Mouse (Mus musculus) bone marrow, adult 2 months (tissue): Measurements from ENCODE around the gene Gna13. TPM values are rescaled to one million over a fixed set of nuclear protein-coding genes. Genes with fewer than 3 reads are reported as not detected.

Experiments used
- H3K27ac ChIP-seq: fragments of 200-500 bp; 2 replicates; pipeline ENCODE4 v1.5.1; 2012; ENCODE audit warnings: low read depth, mild to moderate bottlenecking, control low read depth, inconsistent platforms, low read length; ENCODE audit not compliant: control insufficient read depth, poor library complexity, insufficient read depth
- H3K4me1 ChIP-seq: fragments of 200-500 bp; 2 replicates; pipeline ENCODE4 v1.6.1; 2011; ENCODE audit warnings: low read length; ENCODE audit not compliant: control insufficient read depth, insufficient read depth
- H3K4me3 ChIP-seq: fragments of 200-500 bp; replicated peaks from 2 replicates; pipeline ENCODE3; 2011; ENCODE audit warnings: mild to moderate bottlenecking, low read depth, low read length, control low read depth; ENCODE audit not compliant: control insufficient read depth
- CTCF ChIP-seq: fragments of 200-500 bp; IDR thresholded peaks from 2 replicates; pipeline ENCODE4 v1.5.1; 2011; ENCODE audit warnings: low read length, control low read depth; ENCODE audit not compliant: control insufficient read depth, insufficient read depth
- POLR2A ChIP-seq: fragments of 200-500 bp; IDR thresholded peaks from 2 replicates; pipeline ENCODE4 v1.6.1; 2011; ENCODE audit warnings: low read depth, mild to moderate bottlenecking, control low read depth, low read length, borderline replicate concordance; ENCODE audit not compliant: control insufficient read depth
- WGBS: fragments of 180-500 bp; shearing (Covaris S2); methylation state at CpG from one replicate; pipeline ENCODE4 v1.1.7; 2018; 5-methylcytosine and 5-hydroxymethylcytosine counted together
- polyA plus RNA-seq: library from polyadenylated mRNA; stranded (reverse); fragments of >200 nt; gene quantifications from 2 replicates; pipeline ENCODE4 v1.2.4, GENCODE M21; 2011; ENCODE audit warnings: low replicate concordance; ENCODE audit not compliant: missing spikeins, insufficient read depth, insufficient read length

Gene Gna13
- polyA plus RNA-seq, 1 experiment = 28.9 TPM

DNA sequence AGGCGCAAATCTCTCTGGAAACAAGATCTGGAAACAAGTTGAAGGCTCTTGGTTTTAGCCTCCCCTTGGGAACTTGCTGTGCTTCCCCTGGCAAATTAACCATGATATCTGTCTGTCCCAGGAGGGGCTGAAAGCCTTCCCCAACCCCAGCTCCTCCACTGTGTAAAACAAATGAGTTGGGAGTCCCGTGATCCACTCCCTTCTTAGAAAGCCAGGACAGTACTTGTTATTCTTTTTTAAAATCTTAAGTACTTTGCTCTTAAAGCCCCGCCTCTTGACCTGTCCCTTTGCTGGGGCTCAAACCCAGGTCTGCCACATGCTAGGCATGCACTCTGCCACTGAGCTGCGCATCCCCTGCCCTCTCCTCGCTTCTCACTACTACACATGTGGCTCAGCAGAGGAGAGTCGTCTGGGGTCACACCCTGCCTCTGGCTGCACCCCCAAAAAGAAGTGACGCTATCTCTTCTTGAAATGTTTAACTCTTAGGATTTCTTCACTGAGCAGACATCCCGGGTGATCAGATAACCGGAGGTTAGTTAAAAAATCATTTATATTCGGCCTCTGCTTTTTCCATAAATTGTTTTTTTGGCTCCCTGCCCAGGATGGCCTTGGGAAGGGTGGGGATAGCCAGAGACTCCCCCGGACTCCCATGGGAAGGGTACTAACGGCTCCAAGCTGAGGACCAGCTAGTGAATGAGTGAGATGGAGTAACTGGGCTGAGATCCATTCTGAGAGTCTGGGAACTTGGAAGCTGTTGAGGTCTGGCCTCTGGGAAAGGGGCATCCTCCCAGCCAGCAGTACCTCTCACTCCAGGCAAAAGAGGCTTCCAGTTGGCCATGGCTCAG, 9.0 kb upstream of the Gna13 start:
- 71% methylated on average over 12 of the region's 12 CpGs for WGBS
- no peaks in the 10 kb centered on the region for H3K4me1 ChIP-seq

DNA sequence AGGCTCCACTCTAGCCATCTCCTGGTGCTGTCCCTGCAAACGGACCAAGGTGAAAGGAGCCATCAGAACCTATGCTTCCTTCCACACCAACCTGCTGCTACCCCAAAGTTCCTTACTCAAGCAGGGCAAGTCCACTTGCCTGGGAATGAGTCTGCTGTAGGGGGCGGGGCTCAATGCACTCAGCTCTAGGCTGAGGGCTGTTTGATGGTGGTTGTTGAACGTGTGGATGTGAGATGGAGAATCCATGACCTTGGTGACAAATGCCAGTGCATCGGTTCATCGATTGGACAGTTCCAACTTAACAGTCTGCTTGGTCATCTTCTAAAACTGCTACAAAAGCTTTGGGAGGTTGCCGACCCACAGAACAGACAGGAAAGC, 8.4 kb upstream of the Gna13 start:
- TF ChIP-seq CTCF = no peak
- no peak for TF ChIP-seq POLR2A
- no peak overlapping the region for H3K4me3 ChIP-seq
- WGBS = 75% methylated on average over 6 of the region's 6 CpGs
- no peak overlapping the region for H3K27ac ChIP-seq
- no peaks in the 10 kb centered on the region for H3K4me1 ChIP-seq

More for the DNA sequence above, 9.0 kb upstream of the Gna13 start:
- Histone ChIP-seq H3K27ac (no peak overlapping the region), H3K4me3 (no peak overlapping the region)
- no peak for TF ChIP-seq CTCF
- TF ChIP-seq POLR2A = no peak

DNA sequence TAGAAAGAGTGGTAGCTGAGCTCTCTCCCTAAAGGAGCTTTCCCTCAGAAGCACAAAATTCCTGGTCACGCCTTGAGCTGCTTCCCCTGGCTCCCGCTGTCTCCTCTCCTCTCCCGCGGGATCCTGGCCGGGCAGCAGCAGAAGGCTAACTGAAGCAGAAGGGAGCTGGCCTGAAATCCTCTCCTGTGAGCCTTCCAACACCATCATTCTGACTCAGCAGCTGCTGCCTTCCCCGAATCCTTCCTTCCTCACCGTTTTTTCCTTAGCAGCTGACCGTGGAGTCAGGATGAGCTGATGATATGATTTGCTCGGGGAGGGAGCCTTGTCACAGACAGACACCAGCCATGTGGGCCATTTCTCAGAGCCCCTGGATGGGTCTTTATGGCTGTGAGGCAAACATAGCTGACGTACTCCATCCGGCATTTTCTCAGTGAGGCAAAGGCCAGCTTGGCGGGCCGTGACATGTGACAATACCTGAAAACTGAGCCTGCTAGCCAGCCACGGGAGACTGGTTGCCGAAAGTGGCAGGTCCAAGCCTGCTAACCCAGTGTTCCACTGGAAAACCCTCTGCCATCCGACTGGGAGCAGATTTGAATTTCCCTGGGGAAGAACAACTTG, 6.8 kb upstream of the Gna13 start:
- H3K27ac ChIP-seq = no peak overlapping the region; the same call in 1 of the 2 replicates
- H3K4me1 ChIP-seq = no peaks in the 10 kb centered on the region
- 87% methylated on average over 16 of the region's 16 CpGs for WGBS
- TF ChIP-seq POLR2A = no peak
- no peak for TF ChIP-seq CTCF
- H3K4me3 ChIP-seq = no peak overlapping the region

DNA sequence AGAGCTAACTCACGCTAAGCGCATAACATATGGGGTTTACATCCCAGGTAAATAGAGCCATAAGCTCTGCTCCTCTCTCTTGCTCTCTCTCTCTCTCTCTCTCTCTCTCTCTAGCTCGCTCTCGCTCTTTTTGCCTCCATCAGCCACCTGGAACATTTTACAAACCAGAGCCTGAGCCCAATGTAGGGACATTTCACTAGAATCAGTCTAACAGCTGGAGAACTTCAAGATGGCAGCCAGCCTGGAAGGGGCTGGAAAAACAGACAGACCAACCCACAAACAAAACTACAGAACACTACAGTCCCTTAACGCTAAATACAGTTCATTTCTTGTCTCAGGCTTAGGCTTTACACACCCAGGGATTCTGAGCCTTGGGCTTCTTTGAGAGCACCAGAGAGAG, 5.5 kb upstream of the Gna13 start:
- TF ChIP-seq CTCF (no peak), POLR2A (no peak)
- peaks cover 5% of the 10 kb centered on the region; the same call in 1 of the 2 replicates for H3K4me1 ChIP-seq
- no peak overlapping the region for H3K27ac ChIP-seq
- WGBS = 85% methylated on average over 5 of the region's 5 CpGs
- no peak overlapping the region for H3K4me3 ChIP-seq

DNA sequence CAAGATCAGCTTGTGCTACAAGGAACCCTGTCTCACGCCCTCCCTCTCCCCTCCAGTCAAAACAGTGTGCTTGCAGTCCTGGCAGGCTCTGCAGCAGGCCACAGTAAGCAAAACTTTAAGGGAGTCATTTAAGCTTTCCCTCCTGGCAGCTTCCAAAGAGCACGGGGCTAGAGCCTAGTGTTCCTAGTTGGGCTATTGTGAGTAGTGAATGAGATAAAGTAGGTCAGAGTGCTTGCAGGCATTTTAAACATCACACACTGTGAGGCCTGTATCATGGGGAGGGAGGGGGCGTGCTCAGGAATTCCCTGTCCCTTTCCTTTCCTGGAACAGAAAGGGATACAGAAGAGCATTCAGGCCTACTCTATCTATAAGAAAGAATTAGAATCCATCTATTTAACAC, 4.1 kb upstream of the Gna13 start:
- 80% methylated on average over 3 of the region's 3 CpGs for WGBS
- Histone ChIP-seq H3K4me1 (peaks cover 5% of the 10 kb centered on the region; the same call in 1 of the 2 replicates), H3K27ac (no peak overlapping the region)

DNA sequence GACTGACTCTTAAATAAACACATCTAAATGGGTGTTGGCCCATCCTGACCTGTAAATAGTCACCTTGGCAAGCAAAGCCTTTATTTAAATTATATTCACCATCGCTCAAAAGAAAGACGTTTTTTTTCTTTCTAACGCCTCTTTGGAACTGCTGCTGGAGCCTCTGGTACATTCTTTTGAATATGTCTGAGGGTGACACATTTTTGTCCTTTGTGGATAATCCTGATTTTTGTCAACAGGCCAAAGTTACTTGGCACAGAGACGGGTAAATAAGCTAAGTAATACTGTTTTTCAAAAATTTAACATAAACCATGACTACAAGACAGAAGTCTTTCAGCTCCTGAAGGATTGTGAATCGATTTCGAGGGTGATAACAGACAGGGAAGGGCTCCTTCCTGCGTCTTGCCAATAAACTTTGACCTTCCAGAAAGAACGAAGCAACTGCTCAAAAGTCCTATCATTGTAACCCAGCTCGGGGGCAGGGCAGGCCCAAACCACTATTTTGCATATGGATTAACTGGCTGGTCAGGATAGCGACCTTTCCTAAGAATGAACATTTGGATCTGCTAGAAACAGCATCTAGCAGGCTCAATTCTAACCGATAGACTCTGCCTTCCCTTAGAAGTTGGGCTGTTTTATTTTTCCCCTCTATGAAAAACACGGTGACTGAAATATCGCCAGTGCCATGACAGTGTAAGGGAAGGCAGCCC, 3.4 kb upstream of the Gna13 start:
- peaks cover 5% of the 10 kb centered on the region; the same call in 1 of the 2 replicates for H3K4me1 ChIP-seq

More for the DNA sequence above, 4.1 kb upstream of the Gna13 start:
- H3K4me3 ChIP-seq = no peak overlapping the region
- no peak for TF ChIP-seq CTCF
- TF ChIP-seq POLR2A = no peak

DNA sequence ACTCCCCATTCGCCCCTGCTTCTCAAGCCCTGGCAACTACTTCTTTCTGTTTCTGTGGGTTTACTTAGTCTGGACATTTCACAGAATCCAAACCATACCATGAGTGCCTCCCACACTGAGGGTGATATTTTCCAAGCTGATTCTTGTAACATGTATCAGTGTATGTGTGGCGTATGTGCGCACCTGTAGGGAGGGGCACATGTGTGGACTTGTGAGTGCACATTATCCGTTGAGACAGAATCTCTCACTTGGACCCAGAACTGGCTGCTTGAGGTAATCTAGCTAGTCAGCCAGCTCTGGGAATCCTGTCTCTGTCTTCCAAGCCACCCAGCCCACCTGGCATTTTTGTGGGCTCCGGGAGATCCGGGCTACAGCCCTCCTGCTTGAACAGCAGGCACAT, 2.5 kb upstream of the Gna13 start:
- WGBS = 88% methylated on average over 6 of the region's 6 CpGs
- Histone ChIP-seq H3K27ac (no peak overlapping the region), H3K4me1 (peaks cover 5% of the 10 kb centered on the region; the same call in 1 of the 2 replicates), H3K4me3 (no peak overlapping the region)
- TF ChIP-seq POLR2A = no peak
- TF ChIP-seq CTCF = no peak

More for the DNA sequence above, 3.4 kb upstream of the Gna13 start:
- no peak for TF ChIP-seq CTCF
- no peak for TF ChIP-seq POLR2A
- 71% methylated on average over 13 of the region's 13 CpGs for WGBS
- no peak overlapping the region for H3K4me3 ChIP-seq
- H3K27ac ChIP-seq = no peak overlapping the region

DNA sequence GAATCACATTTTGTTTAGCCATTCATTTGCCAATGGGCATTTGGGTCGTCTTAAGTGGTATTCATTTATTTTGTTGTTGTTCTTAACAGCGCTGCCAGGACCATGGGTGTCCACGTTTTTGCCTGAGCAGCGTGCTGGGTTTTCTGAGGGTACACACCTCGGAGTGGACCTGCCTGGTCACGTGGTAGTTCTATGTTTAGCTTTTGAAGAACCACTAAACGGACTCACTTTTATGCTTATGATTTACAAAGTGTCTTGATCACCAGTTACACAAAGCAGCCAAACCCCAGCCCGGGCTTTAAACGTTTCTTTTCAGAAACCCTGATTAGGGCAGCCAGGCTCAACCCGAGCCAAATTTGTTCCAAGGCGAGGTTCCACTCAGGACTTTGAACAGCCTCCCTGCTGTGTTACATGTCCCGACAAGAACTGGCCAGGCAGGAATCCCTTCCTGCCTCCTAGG, 2.0 kb upstream of the Gna13 start:
- WGBS = 87% methylated on average over 12 of the region's 12 CpGs
- H3K4me3 ChIP-seq = no peak overlapping the region
- no peak overlapping the region for H3K27ac ChIP-seq
- TF ChIP-seq CTCF (no peak), POLR2A (no peak)
- H3K4me1 ChIP-seq = peaks cover 5% of the 10 kb centered on the region; the same call in 1 of the 2 replicates

DNA sequence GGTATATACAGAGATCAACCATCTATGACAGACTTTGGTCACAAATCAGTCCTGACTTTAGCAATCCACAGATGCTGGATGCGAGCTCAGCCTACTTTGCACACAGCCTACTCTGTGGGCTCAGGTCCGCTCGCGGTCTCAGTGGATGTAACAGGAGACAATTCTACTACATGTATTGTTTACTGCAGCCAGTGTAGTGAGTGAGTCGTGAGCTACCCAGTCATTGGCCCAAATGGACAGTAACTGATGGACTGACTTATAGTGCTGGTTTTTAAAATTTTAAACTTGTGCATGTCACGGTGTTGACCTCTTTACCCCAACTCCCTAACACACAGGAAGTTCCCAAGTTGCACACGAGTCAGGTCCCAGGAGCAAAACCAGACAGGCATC, 1.4 kb upstream of the Gna13 start:
- Histone ChIP-seq H3K4me1 (peaks cover 5% of the 10 kb centered on the region; the same call in 1 of the 2 replicates), H3K27ac (peak overlapping the region; percentile 17; the same call in 1 of the 2 replicates), H3K4me3 (peak overlapping the region; percentile 88)
- TF ChIP-seq POLR2A (no peak), CTCF (no peak)
- 54% methylated on average over 7 of the region's 7 CpGs for WGBS
